Mouse (Mus musculus): ENCODE data around the gene Pde4d.

- no peak for TF ChIP-seq RAD21 (IDR thresholded peaks at IDR 0.05; ENCODE audit: low read depth, low read length)
- no peak for TF ChIP-seq POLR2A (IDR thresholded peaks at IDR 0.05; ENCODE audit: control insufficient read depth in 1 of 2, insufficient read depth in 1 of 2, low read depth in 1 of 2, low read length in 2 of 2, poor library complexity in 1 of 2)
- TF ChIP-seq ELF1 (IDR thresholded peaks at IDR 0.05; ENCODE audit: low read depth, low read length), result no peak
Measured at GRCm38 (mm10) chr13:109648311-109648710, 1198.6 kb downstream of the Pde4d start.

All from MEL (cell line).